Mouse (Mus musculus): ENCODE data around the gene Tent4b.
"Not testable (repeated sequence)": the region's sequence is repeated elsewhere in the genome, so short reads cannot be mapped to it uniquely, and the experiment has no call there.

Tent4b gene

DNA sequence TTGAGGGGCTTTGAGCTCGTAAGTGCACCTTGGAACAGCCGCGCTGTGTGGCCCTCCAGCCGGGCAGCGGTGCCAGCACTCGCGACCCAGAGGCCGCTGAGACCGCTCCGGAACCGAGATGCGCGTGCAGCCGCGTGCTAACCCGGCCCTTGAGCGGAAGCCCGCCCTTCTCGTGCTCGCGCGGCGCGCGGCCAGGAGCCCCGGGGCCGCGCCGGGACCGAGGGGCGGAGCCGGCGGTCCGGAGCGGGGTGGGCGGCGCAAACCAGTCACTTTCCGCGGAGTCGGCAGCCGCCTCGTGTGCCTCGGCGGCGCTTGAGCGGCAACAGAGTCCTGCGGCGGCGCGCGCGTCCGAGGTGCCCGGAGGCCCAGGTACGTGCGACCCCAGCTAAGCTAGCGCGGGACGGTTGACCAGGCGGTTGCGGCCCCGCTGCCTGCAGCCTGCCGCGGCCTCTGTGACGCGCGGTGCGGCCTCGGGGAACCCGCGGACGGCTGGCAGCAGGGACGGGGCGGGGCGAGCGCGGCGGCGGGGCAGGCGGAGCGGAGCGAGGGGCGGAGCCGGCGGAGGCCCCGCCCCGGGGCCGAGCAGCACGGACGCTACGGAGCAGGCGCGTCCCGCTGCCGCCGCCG lies at the start of gene Tent4b:
Gene Tent4b, plus strand, starts transcription at position 269 of the 627 bp plus-strand sequence.
- peak; percentile 88 for DNase-seq (ENCODE audit: low read depth, low spot score)

DNA sequence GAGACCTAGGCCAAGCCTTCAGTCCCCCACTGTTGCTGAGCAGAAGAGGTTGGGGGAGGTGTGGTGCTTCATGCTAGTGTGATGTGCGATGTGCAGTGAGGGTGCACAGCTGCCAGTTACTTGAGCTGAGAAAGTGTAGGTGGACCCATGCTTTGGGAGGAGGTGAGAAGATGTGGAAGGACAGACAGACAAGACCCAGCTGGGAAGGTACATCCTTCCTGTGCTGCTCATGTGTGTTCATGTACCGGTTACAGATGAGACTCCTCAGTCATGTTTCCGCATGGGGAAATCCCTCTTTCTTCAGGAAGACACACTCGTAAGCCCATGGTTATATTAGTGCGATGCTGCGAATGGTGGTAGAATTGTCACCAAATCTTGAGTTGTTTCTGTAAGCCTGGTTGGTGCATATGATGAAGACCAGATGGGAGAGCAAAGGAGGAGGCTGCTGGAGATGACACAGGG lies 48.1 kb upstream of the Tent4b start:
- no peak for DNase-seq (ENCODE audit: low read depth, low spot score)

DNA sequence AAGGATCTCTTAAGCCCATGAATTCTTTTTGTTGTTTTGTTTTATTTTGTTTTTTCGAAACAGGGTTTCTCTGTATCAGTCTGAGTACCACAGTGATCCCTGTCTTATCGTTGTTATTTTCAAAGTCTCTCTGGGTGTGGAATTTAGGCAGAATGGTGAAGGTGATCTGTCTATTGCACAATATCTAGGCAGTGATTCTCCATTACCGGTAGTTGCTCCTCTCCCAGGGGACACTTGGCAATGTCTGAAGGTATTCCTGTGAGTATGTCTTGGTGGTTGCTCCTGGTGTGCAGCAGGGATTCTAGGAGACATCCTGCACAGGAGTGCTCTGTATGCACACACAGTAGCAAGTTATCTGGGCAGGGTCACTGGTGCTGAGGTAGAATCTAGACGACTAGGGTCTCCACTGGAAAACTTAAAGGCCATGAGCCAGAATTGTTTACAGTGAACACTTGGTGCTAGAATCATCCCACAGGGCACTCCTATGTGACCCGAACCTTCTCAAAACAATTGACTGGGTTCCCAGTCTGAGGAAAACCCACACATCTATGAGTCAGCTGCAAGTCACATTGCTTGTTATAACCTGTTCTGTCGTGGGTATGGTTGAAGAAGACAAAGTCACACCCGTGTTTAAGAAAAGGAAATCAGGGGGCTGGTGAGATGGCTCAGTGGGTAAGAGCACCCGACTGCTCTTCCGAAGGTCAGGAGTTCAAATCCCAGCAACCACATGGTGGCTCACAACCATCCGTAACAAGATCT lies 38.6 kb upstream of the Tent4b start:
- DNase-seq (ENCODE audit: low read depth, low spot score), result no peak

DNA sequence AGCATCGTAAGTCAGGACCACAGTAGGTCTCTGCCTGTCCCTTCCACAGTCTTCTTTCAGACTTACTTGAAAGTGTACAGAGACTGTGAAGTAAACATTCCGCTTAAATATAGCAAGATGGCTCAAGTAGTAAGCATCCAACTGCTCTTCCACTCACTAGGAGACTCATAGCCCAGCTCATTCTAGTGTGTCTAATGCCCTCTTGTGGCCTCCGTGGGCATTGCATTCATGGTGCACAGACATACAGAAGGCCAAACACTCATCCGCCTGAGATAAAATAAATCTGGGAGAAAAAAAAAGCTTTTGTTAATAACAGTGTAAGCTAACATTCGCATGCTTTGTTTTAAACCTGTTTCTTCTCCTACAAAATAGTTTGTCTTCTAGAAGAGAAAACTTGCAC lies 37.6 kb upstream of the Tent4b start:
- DNase-seq (ENCODE audit: low read depth, low spot score), result peak; percentile 32

DNA sequence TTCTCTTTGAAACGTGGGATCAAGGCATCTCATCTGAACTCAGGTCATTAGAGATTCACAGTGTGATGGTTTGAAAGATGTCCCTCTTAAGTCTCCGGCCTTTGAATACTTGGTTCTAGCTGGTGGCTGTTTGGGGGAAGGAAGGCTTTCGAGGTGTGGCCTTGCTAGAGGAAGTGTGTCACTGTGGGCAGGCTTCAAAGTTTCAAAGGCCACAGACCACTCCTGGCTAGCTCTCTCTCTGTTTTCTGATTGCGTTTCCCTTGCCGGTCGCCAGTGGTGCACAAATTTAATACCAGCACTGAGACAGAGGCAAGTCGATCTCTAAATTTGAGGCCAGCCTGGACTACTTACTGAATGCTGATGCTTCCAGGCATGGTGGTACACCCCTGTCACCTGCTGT lies 23.7 kb upstream of the Tent4b start:
- no peak for DNase-seq (ENCODE audit: low read depth, low spot score)

DNA sequence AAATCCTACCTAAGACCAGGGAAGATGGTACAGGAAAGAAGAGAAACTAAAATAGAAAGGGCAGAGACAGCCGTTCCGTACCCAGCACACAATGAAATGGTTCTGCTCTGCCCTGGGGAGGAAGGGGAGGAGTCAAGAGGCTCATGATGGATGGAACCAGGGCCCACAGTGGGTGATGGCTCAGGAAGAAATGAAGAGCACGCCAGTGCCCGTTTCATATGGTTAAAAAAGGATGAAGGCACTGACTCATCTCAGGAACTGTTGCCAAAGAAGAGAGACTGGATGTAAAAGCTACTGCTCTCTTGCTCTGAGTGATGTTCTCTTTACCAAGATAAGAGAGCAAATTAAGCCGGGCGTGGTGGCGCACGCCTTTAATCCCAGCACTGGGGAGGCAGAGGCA lies 21.7 kb upstream of the Tent4b start:
- no peak for DNase-seq (ENCODE audit: low read depth, low spot score)

DNA sequence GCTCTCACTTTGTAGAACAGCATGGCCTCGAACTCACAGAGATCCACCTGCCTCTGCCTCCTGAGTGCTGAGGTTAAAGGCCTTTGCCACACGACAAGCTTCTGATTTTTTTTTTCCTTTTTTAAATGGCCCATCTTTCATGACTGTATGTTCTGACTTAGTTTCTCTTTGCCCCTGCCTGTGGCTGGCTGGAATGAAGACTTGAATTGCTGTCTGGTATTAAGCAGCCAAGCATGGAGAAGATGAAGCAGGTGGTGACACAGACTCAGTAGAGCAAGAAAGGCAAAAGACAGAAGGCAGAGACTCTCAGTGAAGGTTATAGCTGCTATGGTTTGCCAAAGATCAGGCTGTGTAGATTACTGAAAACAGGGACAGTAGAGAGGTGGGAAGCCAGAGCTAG lies 15.9 kb upstream of the Tent4b start:
- no peak for DNase-seq (ENCODE audit: low read depth, low spot score)

DNA sequence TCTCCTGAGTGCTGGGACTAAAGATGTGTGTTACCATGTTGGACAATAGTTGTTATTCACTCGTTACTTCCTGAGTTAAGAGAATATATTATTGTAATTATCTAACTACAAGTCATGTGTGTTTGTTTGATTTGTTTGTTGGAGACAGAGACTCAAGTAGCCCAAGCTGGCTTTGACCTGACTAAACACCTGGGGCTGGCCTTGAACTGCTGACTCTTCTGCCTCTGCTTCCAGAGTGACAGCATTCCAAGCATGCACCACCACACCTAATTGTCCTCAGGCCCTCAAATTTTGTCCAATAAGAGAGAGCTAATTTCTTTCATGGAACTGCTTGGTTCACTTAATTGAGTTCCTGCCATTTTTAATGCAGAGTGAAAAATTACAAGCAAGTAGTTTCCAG lies 14.1 kb upstream of the Tent4b start:
- no peak for DNase-seq (ENCODE audit: low read depth, low spot score)

DNA sequence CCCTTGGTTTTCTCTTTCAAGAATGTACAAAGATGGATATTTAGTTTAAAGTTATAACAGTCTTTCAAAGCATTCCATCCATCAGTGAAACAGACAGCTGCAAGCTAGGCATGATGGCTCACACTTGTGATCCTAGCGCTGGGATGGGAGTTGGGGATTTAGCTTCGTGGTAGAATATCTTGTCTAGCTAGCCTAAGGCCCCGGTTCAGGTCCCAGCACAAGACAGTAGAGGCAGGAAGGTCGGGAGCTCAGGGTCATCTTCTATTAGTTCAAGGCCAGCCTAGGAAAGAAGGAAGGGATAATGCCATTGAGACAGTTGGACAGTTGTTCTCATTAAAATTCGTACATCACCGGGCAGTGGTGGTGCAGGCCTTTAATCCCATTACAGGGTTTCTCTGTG lies 13.3 kb upstream of the Tent4b start:
- DNase-seq (ENCODE audit: low read depth, low spot score), result no peak

DNA sequence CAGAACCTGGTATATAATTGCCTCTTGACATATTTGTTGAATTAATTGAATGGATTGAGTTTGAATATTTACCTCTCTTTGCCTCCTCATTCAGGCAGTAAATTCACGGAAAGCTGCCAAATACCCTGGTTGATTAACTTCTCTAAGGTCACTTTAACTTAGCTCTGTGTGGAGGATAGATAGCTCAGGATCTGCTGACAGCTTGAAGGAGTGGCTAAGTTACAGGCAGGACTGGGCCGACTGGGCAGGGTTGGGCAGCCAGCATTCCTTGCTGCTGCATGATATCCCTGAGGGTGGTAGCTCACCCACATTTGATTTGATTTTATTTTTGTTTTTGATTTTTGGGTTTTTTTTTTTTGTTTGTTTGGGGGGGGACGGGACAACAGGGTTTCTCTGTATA lies 1.7 kb upstream of the Tent4b start:
- DNase-seq (ENCODE audit: low read depth, low spot score), result no peak

DNA sequence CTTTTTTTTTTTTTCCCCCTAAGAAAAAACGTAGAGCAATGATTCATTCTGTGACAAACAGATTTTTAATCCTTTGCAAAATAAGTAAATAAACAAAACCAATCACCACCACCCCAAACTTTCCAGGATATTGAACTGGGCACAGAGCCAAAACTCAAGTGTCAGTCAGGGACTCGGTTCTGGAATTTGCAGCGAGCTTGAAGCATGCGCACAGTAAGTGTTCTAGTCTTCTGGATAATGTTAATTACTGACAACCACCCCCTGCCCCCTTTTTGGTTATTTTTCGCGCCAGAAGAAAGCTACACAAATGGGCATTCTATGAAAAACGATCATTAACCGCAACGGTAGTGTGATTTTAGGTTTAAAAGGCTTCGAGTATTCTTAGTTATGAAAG lies 465 bp upstream of the Tent4b start:
- DNase-seq (ENCODE audit: low read depth, low spot score), result peak; percentile 39

DNA sequence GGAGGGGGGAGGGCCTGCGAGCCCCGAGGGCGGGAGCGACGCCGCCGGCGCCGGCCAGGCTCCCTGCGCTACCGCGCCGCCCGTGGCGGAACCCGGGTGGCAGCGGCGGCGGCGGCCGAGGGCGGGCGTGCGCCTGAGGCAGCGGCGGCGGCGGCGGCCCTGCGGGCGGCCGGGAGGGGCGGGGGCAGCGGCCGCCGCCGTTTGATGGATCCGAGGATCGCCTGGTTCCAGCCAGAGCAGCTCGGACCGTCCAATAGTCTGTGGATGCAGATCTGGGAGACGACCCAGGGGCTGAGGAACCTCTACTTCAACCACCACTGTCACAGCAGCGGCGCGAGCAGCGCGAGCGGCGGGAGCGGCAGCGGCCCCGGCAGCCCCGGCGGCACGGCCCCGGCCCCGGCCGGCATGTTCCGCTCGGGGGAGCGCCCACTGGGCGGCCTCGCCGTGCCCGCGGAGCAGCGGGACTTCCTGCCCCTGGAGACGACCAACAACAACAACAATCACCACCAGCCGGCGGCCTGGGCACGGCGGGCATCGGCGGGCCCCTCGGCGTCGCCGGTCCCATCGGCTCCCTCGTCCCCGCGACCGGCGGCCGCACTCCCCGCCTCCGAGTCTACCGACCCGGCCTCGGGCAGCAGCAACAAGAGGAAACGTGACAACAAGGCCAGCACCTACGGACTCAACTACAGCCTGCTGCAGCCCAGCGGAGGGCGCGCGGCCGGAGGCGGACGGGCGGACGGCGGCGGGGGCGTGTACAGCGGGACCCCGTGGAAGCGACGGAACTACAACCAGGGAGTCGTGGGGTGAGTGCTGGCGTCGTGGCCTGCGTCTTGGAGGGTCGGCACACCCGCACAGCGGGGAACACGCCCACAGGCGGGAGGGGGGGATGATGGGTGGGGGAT lies 938 bp downstream of the Tent4b start:
- DNase-seq (ENCODE audit: low read depth, low spot score), result no peak

DNA sequence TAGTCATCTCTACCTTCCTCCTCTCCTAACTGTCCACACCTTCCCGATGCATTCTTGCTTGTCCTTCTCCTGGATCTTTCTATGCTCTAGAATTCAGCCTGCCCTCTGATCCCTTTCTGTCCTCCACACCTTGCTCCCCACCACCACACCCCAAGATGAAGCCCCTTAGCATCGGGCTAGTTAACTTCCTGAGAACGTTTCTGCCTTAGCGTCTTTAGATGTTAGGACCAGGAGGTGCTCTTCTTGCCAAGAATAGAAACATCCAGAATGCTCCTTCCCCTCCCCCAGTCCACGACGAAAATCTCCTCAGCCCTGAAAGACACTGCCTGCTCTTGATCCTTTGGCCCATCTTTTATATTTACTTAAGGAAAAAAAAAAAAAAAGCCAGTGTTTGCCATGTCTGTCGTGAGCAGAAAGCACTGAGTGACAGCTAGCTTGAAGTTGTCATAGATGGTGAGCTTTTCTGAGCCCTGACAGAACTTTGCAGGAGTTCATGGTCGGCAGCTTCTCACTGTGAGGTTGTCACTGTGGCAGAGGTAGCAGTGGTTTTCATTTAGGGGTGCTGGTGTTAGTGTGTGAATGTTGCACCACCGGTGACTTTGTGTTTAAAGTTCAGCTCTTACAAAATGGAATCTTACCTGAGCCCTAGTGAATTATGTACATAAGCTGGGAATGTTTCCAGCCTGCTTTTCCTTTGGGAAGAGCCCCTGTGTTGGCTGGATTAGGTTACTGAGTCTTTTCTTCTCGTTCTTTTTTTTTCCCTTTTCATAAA lies 1.9 kb downstream of the Tent4b start:
- no peak for DNase-seq (ENCODE audit: low read depth, low spot score)

DNA sequence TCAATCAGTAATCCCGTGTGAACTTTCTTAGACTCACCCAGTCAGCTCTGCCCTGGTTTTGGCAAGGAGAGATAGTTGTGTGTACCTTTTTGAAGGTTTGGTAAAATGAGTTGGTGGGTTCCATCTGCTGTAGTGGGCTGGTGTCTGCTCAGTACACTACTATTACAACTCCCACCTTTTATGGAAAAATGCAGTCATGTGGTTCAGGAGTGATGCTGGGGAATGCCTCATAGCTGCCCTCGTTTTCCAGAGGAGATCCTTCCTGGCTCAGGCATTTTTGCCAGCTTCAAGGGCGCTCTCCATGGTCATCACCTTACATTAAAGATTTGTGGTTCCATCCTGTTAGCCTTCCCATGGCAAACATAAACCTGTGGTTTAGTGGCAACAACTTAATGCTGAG lies 2.6 kb downstream of the Tent4b start:
- no peak for DNase-seq (ENCODE audit: low read depth, low spot score)

DNA sequence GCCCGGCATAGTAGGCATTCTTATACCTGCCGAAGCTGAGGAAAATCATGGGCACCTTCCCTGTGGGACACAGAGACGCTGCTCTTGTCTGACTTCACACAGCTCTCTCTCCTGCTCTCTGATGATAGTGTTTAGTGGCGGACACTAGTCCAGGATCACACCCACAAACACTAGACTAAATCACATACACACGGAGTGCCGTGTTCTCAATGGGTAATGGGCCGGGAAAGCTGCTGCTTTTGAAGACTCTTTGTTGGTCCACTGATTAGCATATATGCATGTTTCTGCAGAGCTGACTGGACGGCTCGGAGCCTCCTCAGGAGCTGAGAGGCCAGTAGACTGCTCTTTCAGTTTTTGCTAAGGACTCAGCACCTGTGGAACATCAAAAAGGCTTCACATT lies 7.0 kb downstream of the Tent4b start:
- DNase-seq (ENCODE audit: low read depth, low spot score), result no peak

DNA sequence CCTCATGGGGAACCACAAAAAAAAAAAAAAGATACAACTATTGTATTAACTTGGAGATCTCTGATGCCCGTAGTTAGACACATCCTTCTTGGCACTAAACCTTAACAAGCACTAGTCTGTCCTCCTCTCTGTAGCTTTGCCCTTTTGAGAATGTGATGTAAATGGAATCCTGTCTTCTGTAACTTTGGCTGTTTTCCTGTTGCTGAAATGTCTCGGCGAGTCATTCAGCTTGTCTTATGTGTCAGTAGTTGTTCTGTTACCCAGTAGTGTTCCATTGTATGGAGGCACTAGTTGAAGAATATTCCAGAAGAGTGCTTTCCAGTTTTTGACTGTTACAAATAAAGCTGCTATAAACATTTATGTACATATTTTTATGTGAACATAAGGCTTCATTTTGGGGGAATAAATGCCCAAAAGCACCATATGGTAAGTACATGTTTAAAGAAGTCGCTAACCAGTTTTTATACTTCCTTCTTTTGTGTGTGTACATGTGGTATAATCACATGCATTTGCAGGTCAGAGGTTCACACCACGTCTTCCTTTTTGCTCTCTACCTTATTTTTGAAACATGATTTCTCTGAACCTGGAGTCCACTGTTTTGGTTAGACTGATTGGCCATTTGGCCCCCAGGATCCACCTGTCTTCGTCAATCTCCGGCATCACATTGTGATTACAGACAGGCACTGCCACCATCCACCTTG lies 8.3 kb downstream of the Tent4b start:
- DNase-seq (ENCODE audit: low read depth, low spot score), result no peak

DNA sequence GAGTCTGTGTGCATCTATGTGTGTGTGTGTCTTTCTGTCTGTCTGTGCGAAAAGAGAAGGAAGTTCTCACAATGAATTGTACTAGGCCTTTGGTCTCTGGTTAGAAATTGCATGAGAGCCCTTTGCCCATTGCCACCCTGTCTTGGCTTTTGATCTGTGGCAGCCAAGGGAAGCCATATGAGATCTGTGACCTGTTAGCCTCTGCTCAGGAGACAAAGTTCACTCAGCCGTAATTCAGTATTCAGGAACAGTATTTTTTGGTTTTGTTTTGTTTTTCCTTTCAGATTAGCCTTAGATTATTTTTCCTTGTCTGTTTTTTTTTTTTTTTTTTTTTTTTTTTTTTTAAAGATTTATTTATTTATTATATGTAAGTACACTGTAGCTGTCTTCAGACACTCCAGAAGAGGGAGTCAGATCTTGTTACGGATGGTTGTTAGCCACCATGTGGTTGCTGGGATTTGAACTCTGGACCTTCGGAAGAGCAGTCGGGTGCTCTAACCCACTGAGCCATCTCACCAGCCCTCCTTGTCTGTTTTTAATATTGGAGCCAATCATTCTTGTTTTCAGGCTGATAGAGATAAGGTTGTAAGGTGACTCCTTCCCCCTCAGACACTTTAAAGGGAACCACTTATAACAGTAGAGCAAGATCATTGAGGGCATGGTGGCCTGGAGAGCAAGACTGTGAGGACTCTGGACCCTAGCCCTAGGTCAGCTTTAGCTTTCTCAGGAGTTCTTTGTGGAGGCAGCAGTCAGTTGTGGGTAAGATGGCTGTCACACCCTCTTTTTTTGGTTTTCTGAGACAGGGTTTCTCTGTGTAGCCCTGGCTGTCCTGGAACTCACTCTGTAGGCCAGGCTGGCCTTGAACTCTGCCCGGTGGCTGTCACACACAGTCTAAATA lies 11.2 kb downstream of the Tent4b start:
- DNase-seq (ENCODE audit: low read depth, low spot score), result not testable (repeated sequence)

DNA sequence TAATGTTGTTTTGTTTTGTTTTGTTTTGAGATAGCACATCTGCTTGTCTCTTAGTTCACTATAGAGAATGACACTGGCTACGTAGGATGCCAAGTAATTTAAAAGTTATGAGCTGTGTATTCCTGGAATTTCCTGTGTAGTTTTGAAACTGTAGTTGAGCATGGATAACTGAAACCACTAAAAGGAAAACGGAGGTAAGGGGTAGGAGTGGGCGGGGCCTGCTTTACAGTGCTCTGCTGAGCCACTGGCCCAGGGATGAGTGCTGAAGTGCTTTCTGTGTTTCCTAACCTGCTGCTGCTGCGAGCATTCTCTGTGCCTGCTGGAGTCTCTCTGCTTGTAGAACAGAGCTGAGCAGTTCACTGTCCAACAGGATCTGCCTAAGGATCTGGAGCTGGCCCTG lies 22.3 kb downstream of the Tent4b start:
- no peak for DNase-seq (ENCODE audit: low read depth, low spot score)

DNA sequence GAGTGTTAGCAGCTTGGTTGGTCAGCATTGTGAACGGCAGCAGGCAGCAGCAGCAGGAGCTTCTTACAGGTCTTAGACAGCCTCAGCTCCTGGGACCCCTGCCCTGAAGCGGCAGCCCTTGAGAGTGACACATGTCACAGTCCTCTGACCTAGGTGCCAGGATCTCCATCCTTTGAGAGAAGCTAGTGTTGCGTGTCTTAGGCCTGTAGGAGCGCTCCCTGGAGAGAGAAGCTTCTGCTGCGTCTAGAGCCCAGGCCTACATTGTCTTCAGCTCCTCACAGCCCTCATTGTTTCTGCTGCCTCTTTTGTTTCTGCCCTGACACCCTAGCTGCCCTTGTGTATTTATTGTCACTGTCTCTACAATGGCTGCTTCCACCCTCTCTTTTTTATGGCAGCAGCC lies 26.3 kb downstream of the Tent4b start:
- no peak for DNase-seq (ENCODE audit: low read depth, low spot score)

DNA sequence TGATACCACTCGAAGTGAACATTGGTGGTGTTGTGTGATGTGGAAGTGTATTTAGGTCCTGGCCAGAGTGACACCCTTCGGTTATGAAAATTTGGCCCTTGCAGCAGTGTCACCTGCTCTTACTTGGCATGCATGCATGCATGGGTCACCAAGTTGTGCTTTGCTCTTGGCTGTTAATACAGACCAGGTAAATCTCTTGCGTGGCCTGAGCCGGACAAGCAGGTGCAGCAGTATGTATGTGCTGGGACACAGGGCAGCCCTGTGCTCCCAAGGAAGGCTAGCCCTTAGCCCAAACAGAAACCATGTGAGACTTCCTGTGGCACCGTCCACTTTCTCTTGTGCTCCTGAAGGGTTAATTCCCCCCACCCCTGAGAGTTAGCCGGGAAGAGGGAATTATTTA lies 28.8 kb downstream of the Tent4b start:
- no peak for DNase-seq (ENCODE audit: low read depth, low spot score)

Data from skeletal muscle tissue, adult 2 months (tissue).